Mouse (Mus musculus): ENCODE results near the gene Padi3. TPM values are rescaled to one million over a fixed set of nuclear protein-coding genes. Genes with fewer than 3 reads are reported as not detected.

Gene Padi3
- polyA plus RNA-seq, 2 experiments: 0.17 to 0.25 TPM

- peak; percentile 57; the same call in 1 of the 2 replicates for ATAC-seq (ENCODE audit: insufficient read depth)
- Histone ChIP-seq H3K36me3 (replicated peaks; ENCODE audit: control insufficient read depth, insufficient read depth, low read depth) (no peaks in the 10 kb centered on the region), H3K4me2 (ENCODE audit: low read depth) (peak overlapping the region; percentile 92), H3K27me3 (ENCODE audit: control insufficient read depth, insufficient read depth, low read length) (no peaks in the 10 kb centered on the region), H3K4me1 (replicated peaks; ENCODE audit: control insufficient read depth in 2 of 2, insufficient read depth in 2 of 2, low read length in 1 of 2) (peaks cover 29 to 41% of the 10 kb centered on the region in 2 experiments), H3K9ac (replicated peaks) (peak overlapping the region; percentile 72), H3K4me3 (ENCODE audit: insufficient read depth in 1 of 2, low read depth in 2 of 2, low read length in 2 of 2) (peak overlapping the region; percentile 64 to 68), H3K9me3 (ENCODE audit: control insufficient read depth, low read length) (no peaks in the 10 kb centered on the region), H3K27ac (no peak overlapping the region)
- no peak for DNase-seq (ENCODE audit: low read depth in 3 of 3, low spot score in 3 of 3)
- TF ChIP-seq CTCF (IDR thresholded peaks at IDR 0.05; ENCODE audit: low read depth) (peak; percentile 87), EP300 (IDR thresholded peaks at IDR 0.05; ENCODE audit: low read depth) (no peak)
- WGBS (ENCODE audit: insufficient replicate concordance): 19% methylated on average over 36 of the region's 36 CpGs
Measured at GRCm38 (mm10) chr4:140814241-140815225, 4.1 kb upstream of the Padi3 start.

GRCm38 (mm10) chr4:140813358-140814185 is 3.1 kb upstream of the Padi3 start:
- 41% methylated on average over 13 of the region's 13 CpGs for WGBS (ENCODE audit: insufficient replicate concordance)
- no peak overlapping the region for H3K27ac ChIP-seq
- no peaks in the 10 kb centered on the region for H3K9me3 ChIP-seq (ENCODE audit: control insufficient read depth, low read length)
- no peaks in the 10 kb centered on the region for H3K36me3 ChIP-seq (replicated peaks; ENCODE audit: control insufficient read depth, insufficient read depth, low read depth)
- H3K4me1 ChIP-seq (replicated peaks; ENCODE audit: control insufficient read depth in 2 of 2, insufficient read depth in 2 of 2, low read length in 1 of 2): peaks cover 29 to 46% of the 10 kb centered on the region in 2 experiments
- H3K9ac ChIP-seq (replicated peaks): no peak overlapping the region
- DNase-seq (ENCODE audit: low read depth in 3 of 3, low spot score in 3 of 3) (no peak), ATAC-seq (ENCODE audit: insufficient read depth) (no peak)
- H3K27me3 ChIP-seq (ENCODE audit: control insufficient read depth, insufficient read depth, low read length): no peaks in the 10 kb centered on the region
- TF ChIP-seq EP300 (IDR thresholded peaks at IDR 0.05; ENCODE audit: low read depth): no peak
- no peak for TF ChIP-seq CTCF (IDR thresholded peaks at IDR 0.05; ENCODE audit: low read depth)
- H3K4me3 ChIP-seq (ENCODE audit: insufficient read depth in 1 of 2, low read depth in 2 of 2, low read length in 2 of 2): peak overlapping the region; percentile 64 to 68
- peak overlapping the region; percentile 92 for H3K4me2 ChIP-seq (ENCODE audit: low read depth)

- no peak for DNase-seq (ENCODE audit: low read depth in 3 of 3, low spot score in 3 of 3)
- H3K4me1 ChIP-seq (replicated peaks; ENCODE audit: control insufficient read depth in 2 of 2, insufficient read depth in 2 of 2, low read length in 1 of 2): peaks cover 29 to 46% of the 10 kb centered on the region in 2 experiments
Measured at GRCm38 (mm10) chr4:140812609-140813008, 2.2 kb upstream of the Padi3 start.

DNA sequence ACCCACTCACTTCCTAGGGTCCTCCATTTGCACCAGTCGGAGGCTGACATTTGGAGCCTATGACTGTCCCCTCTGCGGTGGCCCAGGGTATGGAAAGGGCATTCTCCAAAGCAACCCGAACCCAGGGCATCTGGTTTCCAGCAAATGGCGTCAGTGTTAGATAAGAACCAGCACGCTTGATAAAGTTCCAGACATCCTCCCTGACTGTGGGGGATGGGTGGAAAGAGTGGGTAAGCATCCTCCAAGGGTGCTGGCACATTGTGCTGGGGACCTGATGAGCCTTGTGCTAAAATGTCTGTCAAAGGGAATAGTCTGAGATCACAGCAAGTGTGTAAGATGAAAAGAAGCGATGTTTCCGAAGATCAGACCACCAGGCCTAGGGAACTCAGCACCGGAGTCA is 1.7 kb upstream of the Padi3 start:
- no peak for DNase-seq (ENCODE audit: low read depth in 3 of 3, low spot score in 3 of 3)
- no peak overlapping the region for H3K27ac ChIP-seq
- H3K4me1 ChIP-seq (replicated peaks; ENCODE audit: control insufficient read depth in 2 of 2, insufficient read depth in 2 of 2, low read length in 1 of 2): peaks cover 29 to 46% of the 10 kb centered on the region in 2 experiments
- 23% methylated on average over 8 of the region's 8 CpGs for WGBS (ENCODE audit: insufficient replicate concordance)
- peak overlapping the region; percentile 36 for H3K4me2 ChIP-seq (ENCODE audit: low read depth)
- no peak overlapping the region for H3K9ac ChIP-seq (replicated peaks)
- TF ChIP-seq EP300 (IDR thresholded peaks at IDR 0.05; ENCODE audit: low read depth): no peak
- TF ChIP-seq CTCF (IDR thresholded peaks at IDR 0.05; ENCODE audit: low read depth): no peak
- no peaks in the 10 kb centered on the region for H3K9me3 ChIP-seq (ENCODE audit: control insufficient read depth, low read length)
- ATAC-seq (ENCODE audit: insufficient read depth): no peak
- no peaks in the 10 kb centered on the region for H3K36me3 ChIP-seq (replicated peaks; ENCODE audit: control insufficient read depth, insufficient read depth, low read depth)
- no peaks in the 10 kb centered on the region for H3K27me3 ChIP-seq (ENCODE audit: control insufficient read depth, insufficient read depth, low read length)
- no peak overlapping the region for H3K4me3 ChIP-seq (ENCODE audit: insufficient read depth in 1 of 2, low read depth in 2 of 2, low read length in 2 of 2)

More at GRCm38 (mm10) chr4:140812609-140813008, 2.2 kb upstream of the Padi3 start:
- Histone ChIP-seq H3K4me3 (ENCODE audit: insufficient read depth in 1 of 2, low read depth in 2 of 2, low read length in 2 of 2) (no peak overlapping the region), H3K9me3 (ENCODE audit: control insufficient read depth, low read length) (no peaks in the 10 kb centered on the region), H3K4me2 (ENCODE audit: low read depth) (peak overlapping the region; percentile 36), H3K27ac (no peak overlapping the region), H3K27me3 (ENCODE audit: control insufficient read depth, insufficient read depth, low read length) (no peaks in the 10 kb centered on the region), H3K9ac (replicated peaks) (no peak overlapping the region), H3K36me3 (replicated peaks; ENCODE audit: control insufficient read depth, insufficient read depth, low read depth) (no peaks in the 10 kb centered on the region)
- TF ChIP-seq EP300 (IDR thresholded peaks at IDR 0.05; ENCODE audit: low read depth) (no peak), CTCF (IDR thresholded peaks at IDR 0.05; ENCODE audit: low read depth) (no peak)
- ATAC-seq (ENCODE audit: insufficient read depth): no peak
- 16% methylated on average over 10 of the region's 14 CpGs for WGBS (ENCODE audit: insufficient replicate concordance)
